Mouse (Mus musculus) ovary, adult 18-20 months (tissue): Measurements from ENCODE around the gene Mas1.

Source experiments
- DNase-seq: peaks from one replicate; pipeline ENCODE4 v3.0.0; 2022; ENCODE audit warnings: low spot score, mixed read lengths

Mas1 gene

DNA sequence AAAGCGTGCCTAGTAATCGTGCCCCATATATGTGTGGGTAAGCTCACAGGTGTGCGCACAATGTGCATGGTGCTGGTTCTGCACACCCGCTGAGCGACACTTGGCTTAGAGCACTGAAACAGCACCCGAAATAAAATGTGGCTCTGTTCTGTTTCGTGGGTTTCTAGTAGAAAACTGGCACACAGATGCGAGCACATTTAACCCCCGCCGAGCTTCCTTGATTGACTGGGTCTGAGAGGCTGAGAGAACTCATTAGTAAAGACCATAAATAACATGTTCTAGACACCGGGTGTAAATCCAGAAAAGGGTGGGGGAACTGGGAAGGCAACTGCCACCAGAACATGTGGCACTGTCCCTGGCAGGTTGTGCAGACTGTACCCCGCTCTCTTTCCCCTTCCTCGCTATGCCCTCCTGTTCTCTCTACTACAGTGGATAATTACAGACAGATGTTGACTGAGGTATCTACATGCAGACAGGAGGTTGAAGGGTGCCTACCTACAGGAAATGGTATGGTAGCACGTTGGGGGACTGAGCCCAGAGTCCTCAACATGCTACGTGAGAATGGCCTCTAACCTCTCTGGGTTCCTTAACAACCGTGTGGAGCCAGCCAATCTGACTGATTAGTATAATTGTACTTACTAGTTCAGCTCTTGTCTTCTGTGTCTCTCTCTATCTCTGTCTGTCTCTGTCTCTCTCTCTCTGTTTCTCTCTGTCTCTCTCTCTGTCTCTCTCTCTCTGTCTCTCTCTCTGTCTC is 4.5 kb upstream of the Mas1 start:
- no peak for DNase-seq

DNA sequence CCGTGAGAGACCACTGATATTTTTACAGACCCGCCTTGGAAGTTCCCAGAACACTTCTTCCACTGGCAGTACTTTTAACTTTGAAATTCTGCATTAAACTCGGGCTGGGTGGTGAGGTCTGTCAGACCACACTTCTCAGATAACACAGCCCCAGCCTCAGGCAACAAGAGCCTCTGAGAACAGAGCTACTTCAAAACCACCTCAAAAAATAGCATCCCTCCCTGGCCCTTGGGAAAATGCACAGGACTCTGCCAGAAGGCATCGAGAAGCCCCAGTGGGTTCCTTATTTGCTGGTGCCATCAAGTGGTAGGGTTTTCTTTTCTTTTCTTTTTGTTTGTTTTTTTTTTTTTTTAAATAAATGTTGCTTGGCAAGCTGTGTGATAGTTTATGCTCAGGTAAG is 697 bp upstream of the Mas1 start:
- no peak for DNase-seq

DNA sequence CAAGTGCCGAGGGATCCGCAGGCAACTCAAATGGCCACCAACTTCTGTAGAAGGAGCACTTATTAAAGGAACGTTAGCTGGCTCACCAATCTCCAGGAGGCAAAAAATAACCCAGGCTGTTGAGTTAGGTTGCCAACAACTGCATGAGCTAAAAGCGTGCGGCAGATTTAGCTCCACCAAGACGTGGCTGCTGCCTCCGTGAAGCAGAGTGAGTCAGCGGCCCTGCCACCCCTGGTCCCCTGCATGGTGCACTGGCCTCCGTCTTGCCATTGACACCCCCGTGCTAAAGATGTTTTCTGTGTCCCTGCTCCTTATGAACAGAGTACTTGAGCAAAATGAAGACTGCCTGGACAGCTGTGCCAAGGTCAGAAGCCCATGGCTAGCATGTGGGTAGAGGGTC is 1.1 kb downstream of the Mas1 start:
- no peak for DNase-seq

DNA sequence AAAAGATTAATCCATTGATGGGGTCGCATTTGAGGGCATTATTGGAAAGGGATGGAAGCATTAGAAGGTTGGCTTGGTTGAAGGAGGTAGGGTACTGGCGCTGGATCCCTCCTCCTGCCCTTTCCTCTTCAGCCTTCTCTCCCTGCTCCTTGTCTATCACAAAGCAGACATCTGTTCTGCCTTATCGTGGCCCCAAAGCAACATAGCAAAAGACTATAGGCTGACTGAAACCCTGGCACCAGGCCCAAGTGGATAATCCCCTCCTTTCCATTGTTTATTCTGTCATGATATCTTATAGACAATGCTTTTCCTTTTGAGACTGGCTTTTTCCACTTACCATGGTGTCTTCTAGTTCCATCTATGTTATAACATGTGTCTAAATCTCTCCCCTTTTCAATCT is 2.5 kb downstream of the Mas1 start:
- DNase-seq, result no peak

DNA sequence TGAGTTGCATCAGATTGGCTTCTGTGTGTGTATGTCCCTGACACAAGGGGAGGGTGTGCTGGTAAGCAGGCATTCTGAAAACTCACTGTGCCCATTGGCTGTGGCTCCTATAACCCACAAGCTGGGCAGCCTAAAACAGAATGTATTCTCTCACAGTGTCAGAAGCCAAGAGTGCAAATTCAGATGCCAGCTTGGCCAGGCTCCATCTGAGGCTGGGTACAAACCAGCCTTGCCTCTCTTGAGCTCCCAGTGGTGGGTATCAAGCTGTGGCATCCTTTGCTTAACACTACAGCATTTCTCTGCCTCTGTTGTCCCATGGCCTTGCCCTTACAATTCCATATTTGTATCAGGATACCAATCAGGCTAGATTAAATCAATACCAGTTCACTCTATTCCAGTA is 3.8 kb downstream of the Mas1 start:
- no peak for DNase-seq

DNA sequence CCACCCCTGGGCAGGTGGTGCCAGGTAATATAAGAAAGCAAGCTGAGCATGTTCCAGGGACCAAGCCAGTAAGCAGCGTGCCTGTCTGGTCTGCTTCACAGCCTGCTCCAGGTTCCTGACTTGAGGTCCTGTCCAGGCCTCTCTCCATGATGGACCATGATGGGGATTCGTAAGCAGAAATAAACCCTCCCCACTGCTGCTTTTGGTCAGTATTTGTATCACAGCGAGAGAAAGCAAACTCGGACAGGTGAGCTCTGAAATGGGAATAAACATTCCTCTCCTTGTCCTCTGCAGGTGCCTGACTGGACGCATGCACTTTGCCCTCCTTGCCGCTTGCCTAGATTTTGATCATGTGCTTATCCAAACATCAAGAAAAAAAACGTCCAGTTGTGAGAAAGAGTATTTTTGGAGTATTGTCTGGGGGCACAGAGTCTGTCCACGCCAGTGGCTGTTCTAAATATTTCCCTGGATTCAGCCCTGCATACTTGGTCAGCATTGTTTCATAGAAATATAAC is 8.9 kb downstream of the Mas1 start:
- DNase-seq, result no peak

DNA sequence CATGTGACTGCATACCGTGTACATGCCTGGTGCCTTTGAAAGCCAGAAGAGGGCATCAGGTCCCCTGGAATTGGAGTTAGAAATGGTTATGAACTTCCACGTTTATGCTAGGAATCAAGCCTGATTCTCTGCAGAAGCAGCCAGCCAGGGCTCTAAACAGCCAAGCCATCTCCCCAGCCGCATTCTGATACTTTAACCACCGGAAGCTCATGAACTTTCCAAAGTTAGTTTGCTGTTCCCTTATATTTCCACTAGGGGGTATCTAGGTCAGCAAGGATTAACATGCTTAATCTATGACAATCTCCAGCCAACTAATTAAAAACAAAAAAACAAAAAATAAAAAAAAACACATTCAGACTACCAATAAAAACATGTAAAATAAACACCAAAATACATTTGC is 9.9 kb downstream of the Mas1 start:
- no peak for DNase-seq

DNA sequence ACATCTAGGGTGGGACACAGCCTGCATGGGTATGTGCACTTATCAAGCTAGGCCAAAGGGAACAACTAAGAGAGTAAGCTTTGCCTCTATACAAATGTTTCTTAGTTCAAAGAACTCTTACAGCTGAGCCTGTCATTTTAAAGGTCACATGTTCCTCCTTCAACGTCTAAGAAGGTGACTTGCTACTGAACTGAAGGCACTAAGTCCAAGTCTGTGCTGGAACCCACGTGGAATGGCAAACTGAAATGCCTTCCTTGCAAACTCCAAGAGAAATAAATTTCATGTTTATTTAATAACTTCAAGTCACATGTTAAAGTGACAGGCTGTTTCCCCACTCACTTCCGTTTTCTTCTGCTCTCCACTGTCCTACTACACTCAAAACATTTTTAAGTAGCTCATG is 10.5 kb downstream of the Mas1 start:
- DNase-seq, result no peak

DNA sequence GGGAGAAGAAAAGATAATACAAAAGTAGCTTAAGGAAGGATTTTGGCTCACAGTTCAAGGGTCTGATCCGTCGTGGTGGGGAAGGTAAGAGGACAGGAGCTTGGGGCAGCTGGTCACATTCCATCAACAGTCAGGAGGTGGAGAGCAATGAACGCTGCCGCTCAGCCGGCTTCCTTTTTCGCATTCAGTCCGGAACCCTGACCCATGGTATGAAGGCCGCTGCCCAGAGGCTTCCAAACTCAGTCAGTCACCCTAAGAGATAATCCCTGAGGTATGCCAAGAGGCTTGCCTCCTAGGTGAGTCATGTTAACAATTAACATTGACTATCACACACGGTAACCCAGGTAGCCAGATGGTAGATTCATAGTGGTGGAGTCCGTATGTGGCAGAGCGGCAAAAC is 13.6 kb downstream of the Mas1 start:
- no peak for DNase-seq

DNA sequence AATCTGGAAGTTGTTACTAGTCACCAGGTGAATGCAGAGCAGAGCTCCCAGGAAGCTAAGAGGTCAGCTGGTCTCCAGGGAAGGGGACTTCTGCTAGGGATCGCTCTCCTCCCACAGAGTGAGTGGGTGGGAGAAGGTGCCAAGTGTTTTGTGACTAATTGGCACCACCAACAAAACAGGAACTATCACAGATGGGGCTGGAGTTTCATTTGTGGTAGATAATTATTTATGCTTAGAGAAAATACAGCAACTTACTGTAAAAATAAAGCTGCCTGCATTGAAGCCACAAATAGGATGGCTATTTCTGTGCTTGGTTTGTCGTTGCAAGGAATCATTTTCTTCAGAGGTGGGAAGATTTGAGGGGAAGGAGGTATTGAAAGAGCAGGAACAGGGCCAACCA is 14.1 kb downstream of the Mas1 start:
- no peak for DNase-seq

DNA sequence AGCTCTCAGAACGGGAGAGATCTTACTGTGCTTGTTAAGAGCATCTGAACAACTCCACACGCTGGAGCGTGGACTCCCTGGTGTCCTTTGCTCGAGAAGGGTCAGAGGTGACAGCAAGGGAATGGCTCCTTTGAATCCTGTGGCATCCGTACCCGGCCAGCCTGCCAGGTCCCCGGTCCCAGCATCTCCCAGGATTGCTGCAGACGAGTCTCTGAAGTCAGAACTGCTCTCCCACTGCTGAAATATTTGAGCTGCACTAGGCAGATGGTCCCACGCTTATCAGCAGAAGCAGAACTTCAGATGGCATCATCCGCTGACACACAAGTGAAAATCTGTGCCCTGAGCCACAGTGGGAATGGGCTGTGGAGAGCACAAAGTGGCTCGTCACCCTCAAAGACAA is 16.3 kb downstream of the Mas1 start:
- no peak for DNase-seq

DNA sequence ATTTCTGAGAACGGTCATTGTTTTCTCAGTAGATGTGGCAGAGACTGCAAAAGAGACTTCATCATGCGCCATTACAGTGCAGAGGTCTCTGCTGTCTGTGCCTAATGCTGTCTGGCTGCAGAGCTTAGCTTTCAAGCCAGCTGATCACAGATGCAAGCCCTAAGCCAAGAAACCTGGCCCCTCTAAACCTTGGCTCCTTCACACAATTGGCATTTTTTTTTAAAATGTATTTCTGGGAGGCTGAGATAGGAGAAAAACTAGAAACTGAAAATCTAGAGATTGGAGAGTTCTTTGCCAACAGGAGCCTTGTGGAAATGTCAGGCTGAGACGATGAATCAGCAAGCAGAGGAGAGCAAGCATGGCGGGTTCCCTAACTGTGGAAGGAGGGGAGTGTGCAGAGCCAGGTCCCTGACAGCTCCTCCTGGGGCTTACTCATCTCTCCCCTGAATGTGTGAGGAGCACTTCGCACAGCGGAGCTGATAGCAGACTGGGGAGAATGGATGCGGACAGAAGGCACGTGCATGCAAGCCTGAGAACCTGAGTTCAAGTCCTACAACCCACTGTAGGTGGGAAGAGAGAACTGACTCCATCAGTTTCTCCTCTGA is 18.1 kb downstream of the Mas1 start:
- DNase-seq, result no peak

DNA sequence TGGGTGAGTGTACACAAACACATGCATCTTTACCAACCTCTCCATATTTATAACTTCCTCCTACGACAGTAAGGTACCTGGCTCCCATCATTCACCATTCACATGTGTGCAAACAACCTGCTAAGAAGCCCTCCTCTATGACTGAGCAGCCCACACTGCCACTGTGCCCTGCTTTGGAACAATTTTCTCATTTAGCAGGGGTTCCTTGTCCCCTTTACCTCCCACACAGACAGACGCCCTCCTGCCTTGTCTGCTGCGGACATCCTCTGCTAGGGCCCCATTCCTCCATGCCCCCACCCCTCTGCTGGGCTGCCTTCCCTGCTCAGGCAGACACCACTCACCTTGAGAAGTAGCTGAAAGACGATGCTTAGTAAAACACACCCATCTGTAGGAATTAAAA is 20.2 kb downstream of the Mas1 start:
- DNase-seq, result no peak

DNA sequence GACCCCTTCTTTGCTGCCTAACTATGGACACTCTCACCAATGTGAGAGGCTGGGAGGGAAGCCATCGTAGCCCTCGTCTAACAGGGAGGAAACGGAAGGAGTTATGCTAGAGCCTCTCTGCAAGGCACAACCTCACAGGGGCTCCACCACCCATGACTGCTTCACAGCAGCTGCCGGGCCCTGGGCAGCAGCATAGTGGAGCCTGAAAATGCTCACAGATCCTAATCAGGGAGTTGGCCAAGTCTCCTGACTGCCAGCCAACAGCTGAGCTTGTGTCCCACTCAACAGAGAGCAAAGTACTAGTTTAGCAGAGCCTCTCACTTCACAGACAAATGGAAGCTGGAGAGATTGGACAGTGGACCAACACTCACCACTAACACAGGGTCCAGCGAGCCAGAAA is 21.5 kb downstream of the Mas1 start:
- no peak for DNase-seq

DNA sequence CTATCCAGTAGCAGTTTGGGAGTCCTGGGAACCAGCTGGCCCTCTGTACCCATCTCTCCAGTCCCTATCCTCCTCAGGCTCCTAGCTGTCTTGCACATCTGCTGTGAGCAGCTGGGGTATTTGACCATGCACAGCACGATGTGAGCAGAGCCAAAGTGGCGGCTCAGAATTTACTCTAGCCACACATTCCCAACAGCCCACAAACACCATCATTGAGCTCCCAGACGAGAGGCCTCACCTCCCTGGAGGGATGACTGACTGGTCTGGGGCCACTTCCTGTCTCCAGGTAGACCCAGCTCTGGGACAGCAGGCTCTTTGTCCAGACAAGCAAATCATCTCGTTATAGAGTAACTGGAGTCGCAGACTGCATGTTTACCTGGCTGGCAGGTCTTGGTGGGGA is 22.1 kb downstream of the Mas1 start:
- no peak for DNase-seq

DNA sequence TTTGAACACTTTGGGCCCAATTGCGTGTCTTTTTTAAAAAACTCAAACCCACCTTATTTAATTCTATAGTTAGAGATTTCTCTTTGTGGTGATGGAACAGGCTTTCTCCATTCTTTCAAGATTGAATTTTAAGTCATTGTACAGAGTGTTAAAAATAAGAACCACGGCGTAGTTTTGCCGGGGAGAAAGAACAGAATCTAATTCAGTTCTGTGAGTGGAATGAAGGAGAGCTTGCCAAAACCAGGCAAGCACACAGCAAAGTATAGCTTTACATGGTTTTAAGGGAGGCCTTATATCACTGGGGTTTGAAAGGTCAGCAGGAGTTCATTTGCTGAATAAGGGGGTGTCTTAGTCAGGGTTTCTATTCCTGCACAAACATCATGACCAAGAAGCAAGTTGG is 23.4 kb downstream of the Mas1 start:
- DNase-seq, result no peak

DNA sequence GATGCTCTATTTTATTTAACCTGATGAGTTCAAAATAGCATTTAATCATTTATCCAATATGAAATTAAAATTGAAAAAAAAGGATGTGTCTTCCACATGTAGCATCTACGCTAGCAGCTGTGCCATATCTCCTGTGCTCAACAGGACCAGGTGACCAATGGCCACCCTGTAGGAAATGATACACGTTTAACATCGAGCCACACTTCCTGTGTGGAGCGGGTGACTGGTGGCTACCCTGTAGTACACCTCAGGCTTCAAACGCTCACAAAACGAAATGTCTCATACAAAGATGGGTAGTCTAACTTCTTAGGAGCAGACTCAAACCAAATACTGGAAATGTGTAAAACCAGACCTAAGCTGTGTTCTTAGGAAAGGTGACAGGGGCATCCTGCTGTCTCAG is 24.1 kb downstream of the Mas1 start:
- DNase-seq, result no peak

DNA sequence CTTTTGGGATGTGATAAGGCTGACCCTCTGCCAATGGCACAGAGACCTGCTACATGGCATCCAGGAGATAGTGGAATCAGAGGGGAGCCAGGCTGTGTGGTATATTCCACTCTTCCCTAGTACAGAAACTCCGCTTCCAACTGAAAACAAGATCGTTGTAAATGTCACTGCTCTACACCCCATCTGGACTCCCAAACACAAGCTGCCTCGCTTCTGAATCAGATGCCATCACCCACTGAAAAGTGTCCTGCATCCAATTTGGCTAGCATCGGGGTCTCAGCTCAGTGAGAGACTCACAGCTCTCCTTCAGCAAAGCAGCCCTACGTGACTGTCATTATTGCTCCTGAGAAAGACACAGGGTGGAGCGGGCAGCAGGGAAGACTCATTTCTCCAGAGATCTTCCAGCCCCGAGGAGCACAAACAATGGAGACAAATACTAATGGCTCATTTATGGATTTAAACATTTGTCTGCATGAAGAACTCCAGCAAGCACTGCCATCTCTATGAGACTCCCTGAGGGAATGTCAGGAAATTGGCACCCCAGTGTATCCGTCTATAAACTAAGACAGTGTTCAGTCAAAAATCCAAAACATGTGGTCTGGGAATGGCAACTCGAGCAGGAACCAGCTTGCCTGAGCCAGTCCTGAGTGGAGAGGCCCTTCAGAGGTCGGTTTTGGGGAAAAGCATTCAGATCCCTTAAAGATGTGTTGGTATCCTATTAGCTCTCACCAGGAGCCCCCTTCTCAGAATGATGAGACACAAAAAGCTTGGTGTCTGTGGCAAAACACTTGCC is 28.3 kb downstream of the Mas1 start:
- no peak for DNase-seq

DNA sequence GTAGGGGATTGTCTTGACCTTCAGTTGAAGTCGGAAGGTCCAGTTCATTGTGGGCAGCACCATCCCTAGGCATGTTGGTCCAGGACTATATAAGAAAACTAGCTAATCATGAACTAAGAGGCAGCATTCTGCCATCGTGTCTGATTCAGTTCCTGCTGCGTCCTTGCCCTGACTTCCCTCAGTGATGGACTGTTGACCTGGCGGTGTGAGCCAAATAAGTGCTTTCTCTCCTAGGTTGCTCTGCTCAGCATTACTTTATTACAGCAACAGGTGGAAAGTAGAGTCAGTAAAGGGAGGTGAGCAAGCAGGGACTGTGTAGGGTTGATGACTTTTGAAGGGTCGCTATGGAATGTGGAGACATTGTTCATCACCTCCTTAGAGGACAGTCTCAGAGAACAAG is 32.2 kb downstream of the Mas1 start:
- no peak for DNase-seq

DNA sequence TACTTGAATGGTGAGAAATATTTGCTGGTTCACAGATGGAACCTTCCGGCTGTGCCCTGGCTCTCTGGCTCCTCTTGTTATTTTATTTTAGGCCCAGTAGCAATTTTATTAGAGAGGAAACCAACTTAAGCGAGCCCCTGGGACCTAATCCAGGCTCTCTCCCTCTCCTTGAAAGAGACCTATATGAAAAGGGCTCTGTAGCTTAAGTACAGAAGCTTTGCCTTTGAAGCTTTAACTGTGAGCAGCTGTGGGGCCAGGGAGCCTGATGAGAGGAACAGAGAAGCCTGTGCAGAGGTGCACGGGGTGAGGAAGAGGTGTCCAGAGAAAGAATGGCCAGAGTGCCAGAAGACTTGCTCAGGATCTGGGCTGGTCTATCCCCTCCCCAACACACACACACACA is 33.1 kb downstream of the Mas1 start:
- no peak for DNase-seq

DNA sequence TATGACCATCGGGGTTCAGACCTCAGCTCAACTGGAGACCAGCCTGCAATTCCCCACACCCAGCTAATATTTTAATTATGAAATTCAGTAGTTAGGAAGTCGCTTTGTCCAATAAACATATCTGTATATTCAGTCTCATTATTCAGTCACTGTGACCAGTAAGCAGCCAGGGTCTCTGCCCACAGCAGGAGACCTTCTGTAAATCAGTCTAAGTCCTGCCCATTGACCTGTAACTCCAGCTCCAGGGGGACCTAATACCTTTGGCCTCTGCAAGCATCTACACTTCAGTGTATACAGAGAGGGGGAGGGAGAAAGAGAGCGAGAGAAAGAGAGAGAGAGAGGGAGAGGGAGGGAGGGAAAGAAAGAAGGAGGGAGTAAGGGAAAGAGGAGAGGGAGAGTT is 33.6 kb downstream of the Mas1 start:
- no peak for DNase-seq

DNA sequence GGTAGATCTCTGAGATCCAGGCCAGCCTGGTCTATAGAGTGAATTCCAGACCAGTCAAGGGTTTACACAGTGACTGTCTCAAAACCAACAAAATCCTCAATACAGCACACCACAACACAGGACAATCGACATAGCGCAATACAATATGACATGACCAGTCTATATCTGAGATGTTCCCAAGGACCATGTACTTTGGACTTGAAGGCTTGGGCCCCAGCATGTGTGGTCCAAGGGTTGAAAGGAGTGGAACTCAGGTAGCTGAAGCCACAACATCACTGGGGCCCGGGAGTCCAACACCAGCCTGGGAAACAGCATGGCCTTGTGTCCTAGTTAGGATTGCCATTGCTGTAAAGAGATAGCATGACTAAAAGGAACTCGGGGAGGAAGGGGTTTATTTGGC is 35.3 kb downstream of the Mas1 start:
- no peak for DNase-seq

DNA sequence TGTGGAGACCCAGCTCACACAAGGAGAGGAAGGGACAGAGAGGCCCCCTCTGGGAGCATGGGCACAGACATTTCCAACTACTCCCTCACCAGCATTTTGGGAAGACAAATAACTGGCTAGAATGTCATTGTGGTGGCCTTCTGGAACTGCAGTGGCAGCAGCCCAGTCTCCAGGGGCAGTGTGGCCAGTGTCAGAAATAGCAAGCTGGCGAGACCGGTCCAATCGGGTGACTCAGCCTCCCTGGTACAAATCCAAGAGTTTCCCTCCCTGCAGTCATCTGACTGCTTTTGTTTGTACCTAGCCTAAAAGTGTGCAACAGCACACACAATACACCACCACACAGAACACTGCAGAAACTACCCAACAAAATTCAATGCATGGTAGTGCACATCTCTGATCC is 35.7 kb downstream of the Mas1 start:
- no peak for DNase-seq
